Mouse (Mus musculus): ENCODE data around the gene Gm17482. TPM values are rescaled to one million over a fixed set of nuclear protein-coding genes. Genes with fewer than 3 reads are reported as not detected.

The Gm17482 gene
- polyA plus RNA-seq, 1 experiment from 2014 or later = not detected

DNA sequence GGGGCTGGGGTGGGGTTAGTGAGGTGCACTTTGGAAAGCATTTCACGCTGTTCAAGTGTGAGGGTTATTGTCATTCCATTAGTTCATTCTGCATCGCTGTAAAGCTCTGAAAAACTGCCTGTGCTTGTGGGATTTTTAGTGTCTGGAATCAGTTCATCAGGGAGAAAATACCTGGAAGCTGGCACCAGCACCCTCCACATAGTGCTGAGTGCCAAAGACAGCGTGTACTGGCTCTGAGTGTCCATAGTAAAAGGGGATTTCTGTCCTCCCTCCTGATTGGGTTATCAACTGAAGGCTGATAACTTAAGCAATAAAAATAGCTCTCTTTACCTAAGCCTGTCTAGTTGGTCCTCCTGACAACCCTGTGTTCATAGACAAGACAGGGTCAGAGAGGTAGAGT is 33.4 kb downstream of the Gm17482 start:
- Histone ChIP-seq H3K9me3 (replicated peaks; ENCODE audit: control insufficient read depth, low read length) (no peaks in the 10 kb centered on the region), H3K27me3 (ENCODE audit: control insufficient read depth, insufficient read depth, low read length) (peaks cover 12% of the 10 kb centered on the region), H3K4me2 (ENCODE audit: low read depth, low read length) (no peak overlapping the region), H3K9ac (ENCODE audit: low read length) (no peak overlapping the region), H3K27ac (ENCODE audit: low read length) (no peak overlapping the region), H3K4me3 (ENCODE audit: low read length) (no peak overlapping the region), H3K36me3 (ENCODE audit: control insufficient read depth, insufficient read depth) (no peaks in the 10 kb centered on the region), H3K4me1 (ENCODE audit: control insufficient read depth, insufficient read depth, low read length) (peaks cover 3% of the 10 kb centered on the region)
- WGBS = 53% methylated on average over 3 of the region's 3 CpGs
- ATAC-seq (replicated peaks; ENCODE audit: extremely low read depth, insufficient read depth, low FRiP score) = no peak

DNA sequence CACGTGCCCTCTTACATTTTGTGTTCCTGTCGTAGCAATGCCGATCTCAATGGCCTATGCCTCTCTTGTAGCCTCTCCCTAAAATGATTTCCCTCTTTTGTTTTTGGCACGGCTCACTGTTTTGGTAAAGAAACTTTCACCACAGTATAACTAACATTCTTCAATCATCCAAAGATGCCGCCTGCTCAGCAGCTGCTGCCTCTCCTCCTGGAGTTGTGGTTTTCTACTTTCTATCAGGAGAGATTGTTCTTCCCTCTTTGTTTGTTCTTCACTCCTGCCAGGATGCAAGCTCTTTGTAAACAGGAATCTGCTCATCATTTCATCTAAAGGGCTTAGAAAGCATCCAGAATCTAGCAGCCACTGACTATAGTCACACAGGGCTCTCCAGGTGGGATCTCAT is 39.6 kb downstream of the Gm17482 start:
- ATAC-seq (replicated peaks; ENCODE audit: extremely low read depth, insufficient read depth, low FRiP score) = no peak
- H3K27me3 ChIP-seq (ENCODE audit: control insufficient read depth, insufficient read depth, low read length) = peaks cover 15% of the 10 kb centered on the region
- no peak overlapping the region for H3K4me2 ChIP-seq (ENCODE audit: low read depth, low read length)
- no peak overlapping the region for H3K27ac ChIP-seq (ENCODE audit: low read length)
- H3K36me3 ChIP-seq (ENCODE audit: control insufficient read depth, insufficient read depth) = no peaks in the 10 kb centered on the region
- H3K9me3 ChIP-seq (replicated peaks; ENCODE audit: control insufficient read depth, low read length) = no peaks in the 10 kb centered on the region
- H3K9ac ChIP-seq (ENCODE audit: low read length) = no peak overlapping the region
- no peak overlapping the region for H3K4me3 ChIP-seq (ENCODE audit: low read length)
- 81% methylated on average over 5 of the region's 5 CpGs for WGBS
- peaks cover 6% of the 10 kb centered on the region for H3K4me1 ChIP-seq (ENCODE audit: control insufficient read depth, insufficient read depth, low read length)

DNA sequence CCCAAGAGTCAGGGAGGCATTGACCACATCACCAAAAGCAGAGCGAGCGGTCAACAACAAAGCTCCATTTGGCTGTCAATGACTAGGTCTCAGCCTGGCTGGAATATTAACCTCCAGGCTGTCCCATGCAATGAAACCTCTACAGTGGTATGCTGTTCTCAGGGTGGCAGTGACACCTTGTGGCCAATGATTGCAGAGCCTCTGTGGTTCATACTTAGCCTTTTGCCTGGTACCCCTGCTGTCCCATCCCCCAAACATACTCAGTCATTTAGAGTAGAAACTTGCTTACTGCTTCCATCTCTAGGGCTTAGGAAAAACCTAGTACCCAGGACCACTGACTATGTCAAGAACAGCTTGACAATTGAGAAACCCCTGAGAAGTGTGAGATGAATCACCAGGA is 40.8 kb downstream of the Gm17482 start:
- Histone ChIP-seq H3K27ac (ENCODE audit: low read length) (no peak overlapping the region), H3K4me3 (ENCODE audit: low read length) (no peak overlapping the region), H3K4me1 (ENCODE audit: control insufficient read depth, insufficient read depth, low read length) (peaks cover 10% of the 10 kb centered on the region), H3K9me3 (replicated peaks; ENCODE audit: control insufficient read depth, low read length) (no peaks in the 10 kb centered on the region), H3K36me3 (ENCODE audit: control insufficient read depth, insufficient read depth) (no peaks in the 10 kb centered on the region), H3K27me3 (ENCODE audit: control insufficient read depth, insufficient read depth, low read length) (peaks cover 15% of the 10 kb centered on the region), H3K9ac (ENCODE audit: low read length) (no peak overlapping the region), H3K4me2 (ENCODE audit: low read depth, low read length) (no peak overlapping the region)
- 0 out of 2 replicates have a peak, but pooled peaks have one; percentile 56 for ATAC-seq (replicated peaks; ENCODE audit: extremely low read depth, insufficient read depth, low FRiP score)
- WGBS = 41% methylated on average over 2 of the region's 2 CpGs

DNA sequence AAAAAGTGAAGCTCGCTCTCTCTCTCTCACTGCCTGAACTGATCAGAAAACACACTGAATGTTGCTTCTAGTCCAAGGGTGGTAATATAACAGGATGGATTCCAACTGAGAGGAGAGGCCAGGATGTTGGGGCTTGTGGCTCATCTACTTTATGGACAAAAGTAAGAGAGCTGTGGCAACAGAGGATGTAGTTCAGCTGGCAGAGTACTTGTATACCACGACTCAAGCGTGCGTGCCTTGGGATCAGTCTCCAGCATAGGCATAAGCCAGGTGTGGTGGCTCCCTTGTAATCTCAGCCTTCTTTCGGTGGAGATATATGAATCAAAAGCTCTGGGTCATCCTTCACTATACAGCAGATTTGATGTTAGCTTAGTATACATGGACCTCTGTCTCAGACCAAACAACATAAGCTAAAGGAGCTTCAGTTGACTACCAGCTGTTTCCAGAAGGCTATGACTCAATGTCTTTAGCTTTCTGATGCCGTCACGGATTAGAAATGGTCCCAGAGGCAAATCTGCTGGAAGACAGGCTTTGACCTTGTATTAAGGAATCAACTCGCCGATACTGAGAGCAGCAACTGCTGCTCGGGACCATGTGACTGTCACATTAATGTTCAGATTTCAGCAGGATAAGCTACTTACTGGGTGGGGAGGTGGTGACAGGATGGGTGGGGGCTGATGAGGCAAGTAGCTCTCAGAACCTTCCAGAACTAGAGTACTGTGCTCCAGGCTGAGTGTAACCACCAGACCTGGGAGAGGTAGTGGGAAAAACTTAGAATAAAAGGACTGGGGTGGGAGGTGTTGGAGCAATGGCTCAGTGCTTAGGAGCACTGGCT is 41.6 kb downstream of the Gm17482 start:
- H3K4me1 ChIP-seq (ENCODE audit: control insufficient read depth, insufficient read depth, low read length) = peaks cover 10% of the 10 kb centered on the region
- peaks cover 15% of the 10 kb centered on the region for H3K27me3 ChIP-seq (ENCODE audit: control insufficient read depth, insufficient read depth, low read length)
- 87% methylated on average over 10 of the region's 10 CpGs for WGBS

DNA sequence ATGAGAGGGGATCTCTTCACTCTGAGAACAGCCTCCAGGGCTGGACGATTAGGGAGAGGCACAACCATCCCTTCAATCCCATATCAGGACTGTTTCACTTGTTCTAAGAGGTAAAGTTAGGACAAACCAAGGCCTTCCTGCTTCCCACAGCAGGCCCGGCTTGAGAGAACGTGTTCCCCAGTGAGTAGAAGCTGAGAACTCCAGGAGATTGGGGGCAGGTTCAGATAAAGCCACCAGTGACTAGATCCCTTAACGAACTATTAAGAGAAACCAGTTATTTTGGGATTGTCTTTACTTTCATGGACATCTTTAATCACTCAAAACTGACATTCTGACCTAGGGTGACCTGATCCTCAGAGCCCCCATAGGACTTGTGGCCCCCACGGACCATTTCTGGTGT is 42.4 kb downstream of the Gm17482 start:
- Histone ChIP-seq H3K4me2 (ENCODE audit: low read depth, low read length) (no peak overlapping the region), H3K9me3 (replicated peaks; ENCODE audit: control insufficient read depth, low read length) (no peaks in the 10 kb centered on the region), H3K4me3 (ENCODE audit: low read length) (no peak overlapping the region), H3K36me3 (ENCODE audit: control insufficient read depth, insufficient read depth) (no peaks in the 10 kb centered on the region), H3K4me1 (ENCODE audit: control insufficient read depth, insufficient read depth, low read length) (peaks cover 10% of the 10 kb centered on the region), H3K27me3 (ENCODE audit: control insufficient read depth, insufficient read depth, low read length) (peaks cover 15% of the 10 kb centered on the region), H3K9ac (ENCODE audit: low read length) (no peak overlapping the region), H3K27ac (ENCODE audit: low read length) (no peak overlapping the region)
- 51% methylated on average over 5 of the region's 5 CpGs for WGBS
- no peak for ATAC-seq (replicated peaks; ENCODE audit: extremely low read depth, insufficient read depth, low FRiP score)

More for the DNA sequence above, 41.6 kb downstream of the Gm17482 start:
- Histone ChIP-seq H3K27ac (ENCODE audit: low read length) (no peak overlapping the region), H3K9ac (ENCODE audit: low read length) (no peak overlapping the region), H3K9me3 (replicated peaks; ENCODE audit: control insufficient read depth, low read length) (no peaks in the 10 kb centered on the region), H3K4me3 (ENCODE audit: low read length) (no peak overlapping the region), H3K4me2 (ENCODE audit: low read depth, low read length) (no peak overlapping the region), H3K36me3 (ENCODE audit: control insufficient read depth, insufficient read depth) (no peaks in the 10 kb centered on the region)
- no peak for ATAC-seq (replicated peaks; ENCODE audit: extremely low read depth, insufficient read depth, low FRiP score)

DNA sequence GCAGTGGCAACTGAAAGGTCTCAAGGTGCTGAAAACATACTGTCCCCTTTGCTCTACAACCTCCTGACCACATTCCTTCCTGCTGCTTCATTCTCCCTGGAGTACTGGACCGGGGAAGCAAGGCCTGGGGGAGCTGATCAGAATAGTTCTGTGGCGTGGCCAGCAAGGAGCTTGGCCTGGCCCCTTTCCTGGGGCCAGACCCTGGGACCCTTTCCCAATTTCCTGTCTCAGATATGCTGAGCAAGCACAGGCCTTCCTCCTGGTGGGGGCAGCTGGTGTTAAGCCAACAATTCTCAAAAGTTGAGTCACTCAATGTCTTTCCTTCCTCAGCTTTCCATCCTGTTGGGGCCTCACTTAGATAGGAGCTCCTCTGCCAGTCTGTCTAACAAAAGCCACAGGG is 42.9 kb downstream of the Gm17482 start:
- Histone ChIP-seq H3K27me3 (ENCODE audit: control insufficient read depth, insufficient read depth, low read length) (peaks cover 15% of the 10 kb centered on the region), H3K4me3 (ENCODE audit: low read length) (no peak overlapping the region)
- peak; percentile 47; the same call in 1 of the 2 replicates for ATAC-seq (replicated peaks; ENCODE audit: extremely low read depth, insufficient read depth, low FRiP score)

DNA sequence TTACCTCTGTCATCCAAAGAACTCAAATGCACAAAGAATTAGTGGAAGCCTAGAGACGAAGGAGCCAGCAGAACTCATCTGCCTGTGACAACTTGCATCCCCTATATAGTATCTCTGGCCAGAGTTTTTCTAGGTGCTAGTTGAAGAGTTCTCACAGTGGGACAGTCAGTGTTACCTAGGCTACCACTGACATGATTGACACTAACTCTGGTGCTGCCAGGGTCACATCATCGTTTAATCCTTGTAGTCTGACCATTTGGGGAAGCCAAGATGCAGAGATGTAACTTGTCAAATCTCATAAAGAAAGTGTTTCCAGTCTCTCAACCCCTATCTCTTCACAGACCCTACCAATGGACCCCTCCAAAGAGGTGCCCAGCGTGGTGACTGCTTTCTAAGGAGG is 44.2 kb downstream of the Gm17482 start:
- no peak overlapping the region for H3K4me2 ChIP-seq (ENCODE audit: low read depth, low read length)
- H3K27me3 ChIP-seq (ENCODE audit: control insufficient read depth, insufficient read depth, low read length) = peaks cover 10% of the 10 kb centered on the region
- H3K9ac ChIP-seq (ENCODE audit: low read length) = no peak overlapping the region
- no peak overlapping the region for H3K4me3 ChIP-seq (ENCODE audit: low read length)
- H3K9me3 ChIP-seq (replicated peaks; ENCODE audit: control insufficient read depth, low read length) = no peaks in the 10 kb centered on the region
- peaks cover 10% of the 10 kb centered on the region for H3K4me1 ChIP-seq (ENCODE audit: control insufficient read depth, insufficient read depth, low read length)
- 47% methylated on average over 3 of the region's 3 CpGs for WGBS
- H3K27ac ChIP-seq (ENCODE audit: low read length) = no peak overlapping the region
- no peak for ATAC-seq (replicated peaks; ENCODE audit: extremely low read depth, insufficient read depth, low FRiP score)
- no peaks in the 10 kb centered on the region for H3K36me3 ChIP-seq (ENCODE audit: control insufficient read depth, insufficient read depth)

More for the DNA sequence above, 42.9 kb downstream of the Gm17482 start:
- Histone ChIP-seq H3K4me2 (ENCODE audit: low read depth, low read length) (no peak overlapping the region), H3K4me1 (ENCODE audit: control insufficient read depth, insufficient read depth, low read length) (peaks cover 10% of the 10 kb centered on the region), H3K9ac (ENCODE audit: low read length) (no peak overlapping the region), H3K9me3 (replicated peaks; ENCODE audit: control insufficient read depth, low read length) (no peaks in the 10 kb centered on the region), H3K27ac (ENCODE audit: low read length) (no peak overlapping the region), H3K36me3 (ENCODE audit: control insufficient read depth, insufficient read depth) (no peaks in the 10 kb centered on the region)
- 45% methylated on average over 2 of the region's 2 CpGs for WGBS

DNA sequence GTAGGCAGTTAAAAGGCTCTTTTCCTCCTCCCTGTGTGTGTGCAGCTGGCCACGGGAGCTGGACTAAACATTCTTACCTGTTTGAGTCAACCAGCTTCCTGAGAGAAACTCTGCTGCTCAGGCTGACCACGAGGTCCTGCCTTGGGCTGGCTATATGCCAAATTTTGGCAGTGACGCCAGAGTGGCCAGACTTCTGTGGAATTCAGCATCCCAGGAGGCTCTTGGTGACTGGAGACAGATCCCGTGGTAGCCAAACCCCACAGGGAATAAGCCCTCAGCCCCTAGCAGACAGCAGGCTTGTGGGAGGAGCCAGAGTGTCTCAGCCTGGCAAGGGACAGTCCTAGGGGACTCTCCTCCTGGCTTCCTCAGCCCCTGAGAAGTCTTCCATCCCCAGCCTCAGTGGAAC is 44.7 kb downstream of the Gm17482 start:
- Histone ChIP-seq H3K27ac (ENCODE audit: low read length) (no peak overlapping the region), H3K9me3 (replicated peaks; ENCODE audit: control insufficient read depth, low read length) (no peaks in the 10 kb centered on the region), H3K27me3 (ENCODE audit: control insufficient read depth, insufficient read depth, low read length) (peaks cover 9% of the 10 kb centered on the region), H3K4me3 (ENCODE audit: low read length) (no peak overlapping the region), H3K4me2 (ENCODE audit: low read depth, low read length) (no peak overlapping the region), H3K4me1 (ENCODE audit: control insufficient read depth, insufficient read depth, low read length) (peaks cover 10% of the 10 kb centered on the region), H3K9ac (ENCODE audit: low read length) (no peak overlapping the region), H3K36me3 (ENCODE audit: control insufficient read depth, insufficient read depth) (no peaks in the 10 kb centered on the region)
- 3% methylated on average over 4 of the region's 4 CpGs for WGBS
- peak; percentile 42; the same call in 1 of the 2 replicates for ATAC-seq (replicated peaks; ENCODE audit: extremely low read depth, insufficient read depth, low FRiP score)

DNA sequence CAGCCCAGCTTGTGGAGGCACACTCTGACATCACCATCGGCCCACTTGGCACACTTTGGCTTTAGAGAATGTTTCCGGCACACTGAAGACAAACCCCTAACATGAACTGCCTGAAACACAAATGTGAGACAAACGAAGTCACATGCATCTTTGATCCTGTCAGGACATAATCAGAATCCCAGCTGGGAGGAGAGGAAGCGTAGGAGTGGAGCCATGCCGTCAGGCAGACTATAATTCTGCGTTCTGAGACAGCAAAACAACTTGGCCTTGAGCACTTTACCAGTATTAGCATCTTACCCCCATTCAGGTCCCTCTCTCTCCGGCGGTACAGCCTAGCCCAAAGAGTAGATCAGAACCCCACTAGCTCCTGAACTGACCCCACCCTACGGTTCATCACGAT is 46.2 kb downstream of the Gm17482 start:
- H3K4me1 ChIP-seq (ENCODE audit: control insufficient read depth, insufficient read depth, low read length) = peaks cover 10% of the 10 kb centered on the region
- no peak overlapping the region for H3K27ac ChIP-seq (ENCODE audit: low read length)
- WGBS = 76% methylated on average over 10 of the region's 10 CpGs
- H3K27me3 ChIP-seq (ENCODE audit: control insufficient read depth, insufficient read depth, low read length) = peaks cover 8% of the 10 kb centered on the region
- H3K36me3 ChIP-seq (ENCODE audit: control insufficient read depth, insufficient read depth) = no peaks in the 10 kb centered on the region
- ATAC-seq (replicated peaks; ENCODE audit: extremely low read depth, insufficient read depth, low FRiP score) = no peak
- H3K9me3 ChIP-seq (replicated peaks; ENCODE audit: control insufficient read depth, low read length) = no peaks in the 10 kb centered on the region
- no peak overlapping the region for H3K4me3 ChIP-seq (ENCODE audit: low read length)
- H3K4me2 ChIP-seq (ENCODE audit: low read depth, low read length) = no peak overlapping the region
- H3K9ac ChIP-seq (ENCODE audit: low read length) = no peak overlapping the region

Data from heart, embryonic 16.5 days (tissue).